Mouse (Mus musculus) fibroblast of lung, adult 2 months (primary cell): ENCODE measurements at regions not wholly inside any gene's neighbourhood (a gene's known extent, or its start where the extent isn't known, plus 50 kb on each side); places are given as distances from the start of the nearest gene placed in this dataset.
"Not testable (repeated sequence)": the region's sequence is repeated elsewhere in the genome, so short reads cannot be mapped to it uniquely, and the experiment has no call there.

ENCODE experiments used
- DNase-seq: peaks from one replicate; pipeline ENCODE4 v3.0.0-alpha.2; 2011; ENCODE audit warnings: low read depth

- DNase-seq, result no peak
Observed at GRCm38 (mm10) chr1:14109190-14109482, 1984.0 kb downstream of the 4930444P10Rik start.

GRCm38 (mm10) chr1:14108450-14109189 lies 1984.5 kb downstream of the 4930444P10Rik start:
- no peak for DNase-seq

- DNase-seq, result not testable (repeated sequence)
Observed at GRCm38 (mm10) chr1:14105521-14105920, 1987.6 kb downstream of the 4930444P10Rik start.

GRCm38 (mm10) chr1:14104529-14104928 lies 1988.6 kb downstream of the 4930444P10Rik start:
- DNase-seq, result no peak

- no peak for DNase-seq
Observed at GRCm38 (mm10) chr1:14099031-14099430, 1994.1 kb downstream of the 4930444P10Rik start.

- DNase-seq, result no peak
Observed at GRCm38 (mm10) chr1:14097567-14098228, 1995.4 kb downstream of the 4930444P10Rik start.

- no peak for DNase-seq
Observed at GRCm38 (mm10) chr1:14064856-14065255, 2028.3 kb downstream of the 4930444P10Rik start.

- DNase-seq, result no peak
Observed at GRCm38 (mm10) chr1:14036163-14036562, 2057.0 kb downstream of the 4930444P10Rik start.

GRCm38 (mm10) chr1:14011484-14011883 lies 2081.6 kb downstream of the 4930444P10Rik start:
- peak; percentile 36 for DNase-seq

- no peak for DNase-seq
Observed at GRCm38 (mm10) chr1:14010789-14011188, 2082.3 kb downstream of the 4930444P10Rik start.

GRCm38 (mm10) chr1:14002550-14002949 lies 2090.6 kb downstream of the 4930444P10Rik start:
- DNase-seq, result no peak

- peak; percentile 54 for DNase-seq
Observed at GRCm38 (mm10) chr1:14001431-14001830, 2091.7 kb downstream of the 4930444P10Rik start.

GRCm38 (mm10) chr1:14000605-14001395 lies 2092.3 kb downstream of the 4930444P10Rik start:
- no peak for DNase-seq

GRCm38 (mm10) chr1:13998178-13998708 lies 2094.9 kb downstream of the 4930444P10Rik start:
- DNase-seq, result peak; percentile 27

- DNase-seq, result no peak
Observed at GRCm38 (mm10) chr1:13993825-13994509, 2099.2 kb downstream of the 4930444P10Rik start.

GRCm38 (mm10) chr1:13992978-13993377 lies 2100.1 kb downstream of the 4930444P10Rik start:
- no peak for DNase-seq

- no peak for DNase-seq
Observed at GRCm38 (mm10) chr1:13989360-13989759, 2103.8 kb downstream of the 4930444P10Rik start.

GRCm38 (mm10) chr1:13984833-13985232 lies 2108.3 kb downstream of the 4930444P10Rik start:
- DNase-seq, result no peak

GRCm38 (mm10) chr1:13980273-13980672 lies 2112.9 kb downstream of the 4930444P10Rik start:
- DNase-seq, result no peak

- DNase-seq, result no peak
Observed at GRCm38 (mm10) chr1:13978640-13979039, 2114.5 kb downstream of the 4930444P10Rik start.

GRCm38 (mm10) chr1:13977207-13977606 lies 2115.9 kb downstream of the 4930444P10Rik start:
- no peak for DNase-seq

GRCm38 (mm10) chr1:13949241-13949640 lies 2143.9 kb downstream of the 4930444P10Rik start:
- DNase-seq, result no peak
